Mouse (Mus musculus) intestine, embryonic 15.5 days (tissue): ENCODE results near the gene Edf1. TPM values are rescaled to one million over a fixed set of nuclear protein-coding genes. Genes with fewer than 3 reads are reported as not detected.
A peak's percentile ranks its signal among the peaks of the same experiment; 100 is the strongest.

Source experiments
- ATAC-seq: fragments of 200-750 bp; cut with Nextera tagmentation; 2 replicates; pipeline ENCODE4 v1.8.0; 2017; ENCODE audit warnings: moderate TSS enrichment, moderate library complexity
- H3K27ac ChIP-seq: fragments of 300-500 bp; sonication (generic); 2 replicates; pipeline ENCODE4 v1.5.1; 2015; ENCODE audit warnings: mild to moderate bottlenecking, inconsistent platforms
- H3K27me3 ChIP-seq: fragments of 300-500 bp; sonication (generic); replicated peaks from 2 replicates; pipeline ENCODE4 v1.6.1; 2015; ENCODE audit warnings: inconsistent platforms
- H3K36me3 ChIP-seq: fragments of 300-500 bp; sonication (generic); 2 replicates; pipeline ENCODE4 v1.6.1; 2015; ENCODE audit warnings: inconsistent platforms
- H3K4me1 ChIP-seq: fragments of 300-500 bp; sonication (generic); replicated peaks from 2 replicates; pipeline ENCODE4 v1.6.1; 2015; ENCODE audit warnings: inconsistent platforms
- H3K4me2 ChIP-seq: fragments of 300-500 bp; sonication (generic); replicated peaks from 2 replicates; pipeline ENCODE4 v1.6.1; 2015; ENCODE audit warnings: mild to moderate bottlenecking, inconsistent platforms
- H3K4me3 ChIP-seq: fragments of 300-500 bp; sonication (generic); replicated peaks from 2 replicates; pipeline ENCODE4 v1.5.1; 2015; ENCODE audit warnings: inconsistent platforms
- H3K9ac ChIP-seq: fragments of 300-500 bp; sonication (generic); 2 replicates; pipeline ENCODE4 v1.6.1; 2015; ENCODE audit warnings: inconsistent platforms
- H3K9me3 ChIP-seq: fragments of 300-500 bp; sonication (generic); 2 replicates; pipeline ENCODE4 v1.6.1; 2016; ENCODE audit warnings: inconsistent platforms
- WGBS: fragments of 180-500 bp; shearing (Covaris S2); methylation state at CpG from one replicate; pipeline ENCODE4 v1.1.7; 2015; 5-methylcytosine and 5-hydroxymethylcytosine counted together
- polyA plus RNA-seq: library from polyadenylated mRNA; unstranded; fragments of >200 nt; fragmentation: Nextera tagmentation; extraction: Ambion mirVana; gene quantifications from 2 replicates; pipeline ENCODE4 v1.2.1, GENCODE M21; 2015

Gene Edf1
- polyA plus RNA-seq, 1 experiment from 2014 or later = 367 TPM

DNA sequence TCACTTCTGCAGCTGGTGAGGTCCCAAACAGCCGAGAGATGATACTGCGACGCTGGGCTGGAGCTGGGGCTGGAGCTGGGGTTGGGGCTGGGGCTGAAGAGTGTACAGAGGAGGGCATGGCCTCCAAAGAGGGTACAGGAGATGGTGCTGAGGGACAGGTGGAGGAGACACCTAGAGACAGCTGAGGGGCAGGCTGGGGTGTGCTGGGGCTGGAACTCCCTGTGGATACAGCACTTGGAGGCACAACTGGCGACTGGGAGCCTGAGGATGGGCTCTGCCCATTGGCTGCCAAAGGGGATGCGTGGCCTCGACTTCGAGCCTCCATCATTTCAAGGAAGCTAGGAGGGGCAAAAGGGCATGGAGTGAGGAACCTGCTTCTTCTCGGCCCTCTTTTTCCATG lies 29.6 kb downstream of the Edf1 start:
- Histone ChIP-seq H3K27me3 (no peaks in the 10 kb centered on the region), H3K9ac (no peak overlapping the region), H3K4me3 (no peak overlapping the region), H3K4me1 (peaks cover 11% of the 10 kb centered on the region), H3K4me2 (no peak overlapping the region), H3K36me3 (peaks cover 33% of the 10 kb centered on the region), H3K27ac (no peak overlapping the region), H3K9me3 (no peaks in the 10 kb centered on the region)
- ATAC-seq = no peak
- WGBS = 93% methylated on average over 8 of the region's 8 CpGs

DNA sequence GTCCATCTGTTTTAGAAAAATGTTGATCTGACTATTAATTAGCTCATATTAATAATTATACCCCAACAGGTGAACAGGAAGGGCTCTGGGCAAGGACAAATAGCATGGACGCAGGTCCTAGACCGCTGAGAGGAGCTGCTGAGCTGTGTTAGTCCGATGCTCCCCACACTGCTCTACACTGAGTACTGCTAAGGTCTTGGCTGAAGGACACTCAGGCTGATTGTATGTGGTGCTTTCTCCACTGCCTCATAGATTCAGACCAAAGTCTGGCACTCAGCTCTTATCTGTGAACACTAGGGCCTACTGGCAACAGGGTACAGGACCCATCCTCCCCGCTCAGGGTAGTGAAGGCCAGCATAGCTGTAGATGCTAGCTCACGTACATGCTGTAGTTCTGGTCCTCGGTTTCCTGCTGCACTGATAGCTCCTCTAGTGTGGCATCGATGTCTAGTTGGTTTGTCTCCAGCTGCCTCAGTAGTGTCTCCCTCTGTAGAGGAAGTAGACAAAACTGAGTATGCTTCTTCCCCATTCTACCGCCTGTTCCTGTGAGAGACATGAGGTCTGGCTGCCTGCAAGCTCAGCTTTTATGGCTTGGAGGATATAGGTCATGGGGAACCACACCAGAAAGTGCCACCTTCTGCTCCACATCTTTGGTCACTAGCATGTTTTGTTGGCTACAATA lies 30.7 kb downstream of the Edf1 start:
- Histone ChIP-seq H3K4me3 (no peak overlapping the region), H3K9ac (no peak overlapping the region), H3K27ac (no peak overlapping the region), H3K27me3 (no peaks in the 10 kb centered on the region), H3K9me3 (no peaks in the 10 kb centered on the region), H3K4me2 (no peak overlapping the region), H3K4me1 (0 out of 2 replicates have a peak, but pooled peaks cover 2% of the 10 kb centered on the region), H3K36me3 (peaks cover 40% of the 10 kb centered on the region)
- ATAC-seq = no peak
- WGBS = 93% methylated on average over 8 of the region's 8 CpGs

DNA sequence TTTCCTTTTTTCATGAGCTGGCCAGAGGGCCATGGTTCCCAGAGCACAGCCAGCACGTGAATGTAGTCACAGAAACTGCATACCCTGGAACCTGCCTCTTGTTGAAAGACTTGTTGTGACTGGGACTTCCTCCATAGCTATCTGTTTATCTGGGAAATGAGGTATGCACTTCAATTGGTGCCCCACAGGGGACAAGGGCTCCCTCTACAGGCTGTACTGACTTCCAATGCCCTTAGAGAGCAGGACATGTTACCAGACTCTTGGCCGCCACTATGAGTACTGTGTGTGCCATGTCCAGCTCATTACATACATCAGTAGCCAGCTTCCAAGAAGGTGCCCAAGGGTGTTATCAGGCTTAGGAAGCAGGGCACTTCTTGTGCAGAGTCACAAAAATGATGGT lies 34.2 kb downstream of the Edf1 start:
- no peaks in the 10 kb centered on the region for H3K27me3 ChIP-seq
- no peak overlapping the region for H3K4me3 ChIP-seq
- no peak overlapping the region for H3K4me2 ChIP-seq
- H3K9ac ChIP-seq = no peak overlapping the region
- no peak overlapping the region for H3K27ac ChIP-seq
- ATAC-seq = peak; percentile 43; the same call in 1 of the 2 replicates
- H3K4me1 ChIP-seq = no peaks in the 10 kb centered on the region
- 82% methylated on average over 2 of the region's 2 CpGs for WGBS
- H3K36me3 ChIP-seq = peaks cover 50% of the 10 kb centered on the region
- no peaks in the 10 kb centered on the region for H3K9me3 ChIP-seq

DNA sequence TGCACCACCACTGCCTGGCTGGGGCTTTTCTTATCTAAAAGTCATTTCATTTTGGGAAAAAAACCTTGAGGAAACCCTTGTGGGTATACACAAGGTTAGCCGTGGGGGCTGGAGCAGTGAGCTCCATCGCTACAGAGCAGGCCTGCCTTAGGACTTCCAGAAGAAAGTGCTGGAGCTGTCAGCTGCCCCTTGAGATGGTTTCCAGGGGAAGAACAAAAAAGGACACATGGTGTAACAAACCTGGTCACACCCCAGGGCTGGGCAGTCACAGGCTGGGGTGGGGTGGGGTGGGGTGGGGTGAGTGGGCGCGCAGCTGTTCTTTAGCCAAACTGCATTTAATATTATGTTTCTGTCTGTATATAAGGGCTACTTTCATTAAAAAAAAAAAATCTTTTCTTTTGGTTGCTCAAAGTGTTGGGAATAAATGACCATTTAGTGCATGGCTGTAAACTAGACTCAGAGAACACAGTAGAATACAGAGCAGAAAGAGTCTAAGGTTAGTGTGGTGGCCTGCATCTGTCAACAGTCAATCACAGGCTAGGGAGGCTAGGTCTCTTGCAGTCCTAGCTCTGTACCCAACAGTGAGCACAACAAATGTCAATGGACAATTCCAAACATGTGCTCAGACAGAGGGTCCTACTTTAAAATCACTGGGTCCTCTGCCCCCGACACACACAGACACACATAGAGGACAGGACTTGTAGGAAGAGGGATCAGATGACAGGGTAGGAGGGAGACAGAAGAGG lies 39.3 kb downstream of the Edf1 start:
- 89% methylated on average over 5 of the region's 5 CpGs for WGBS
- no peaks in the 10 kb centered on the region for H3K9me3 ChIP-seq
- no peak overlapping the region for H3K9ac ChIP-seq
- ATAC-seq = no peak
- H3K27ac ChIP-seq = no peak overlapping the region
- no peaks in the 10 kb centered on the region for H3K4me1 ChIP-seq
- peaks cover 67% of the 10 kb centered on the region for H3K36me3 ChIP-seq
- H3K4me2 ChIP-seq = no peak overlapping the region
- H3K4me3 ChIP-seq = no peak overlapping the region
- H3K27me3 ChIP-seq = no peaks in the 10 kb centered on the region

DNA sequence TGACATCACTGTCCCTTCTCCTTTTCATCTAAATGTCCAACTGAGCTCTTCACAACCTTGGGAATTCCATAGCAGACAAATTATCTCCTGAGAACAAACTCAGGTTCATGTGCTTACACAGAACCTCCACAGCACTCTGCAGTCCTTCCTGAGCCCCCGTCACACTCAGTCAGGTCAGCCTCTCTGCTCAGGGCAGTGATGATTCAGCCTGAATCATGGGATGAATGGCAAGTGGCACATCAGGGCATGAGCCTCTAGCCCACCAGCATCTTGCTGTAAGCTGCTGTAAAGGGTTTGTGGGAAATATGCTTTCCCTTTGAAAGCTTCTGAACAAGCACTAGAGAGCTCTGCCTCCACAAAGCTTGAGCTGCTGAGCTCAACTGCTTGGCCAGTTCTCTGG lies 41.1 kb downstream of the Edf1 start:
- H3K9me3 ChIP-seq = no peaks in the 10 kb centered on the region
- no peak for ATAC-seq
- peaks cover 60% of the 10 kb centered on the region for H3K36me3 ChIP-seq
- no peaks in the 10 kb centered on the region for H3K27me3 ChIP-seq
- H3K27ac ChIP-seq = no peak overlapping the region
- H3K4me1 ChIP-seq = no peaks in the 10 kb centered on the region
- 97% methylated on average over 1 of the region's 1 CpGs for WGBS
- no peak overlapping the region for H3K4me2 ChIP-seq
- no peak overlapping the region for H3K9ac ChIP-seq
- no peak overlapping the region for H3K4me3 ChIP-seq

DNA sequence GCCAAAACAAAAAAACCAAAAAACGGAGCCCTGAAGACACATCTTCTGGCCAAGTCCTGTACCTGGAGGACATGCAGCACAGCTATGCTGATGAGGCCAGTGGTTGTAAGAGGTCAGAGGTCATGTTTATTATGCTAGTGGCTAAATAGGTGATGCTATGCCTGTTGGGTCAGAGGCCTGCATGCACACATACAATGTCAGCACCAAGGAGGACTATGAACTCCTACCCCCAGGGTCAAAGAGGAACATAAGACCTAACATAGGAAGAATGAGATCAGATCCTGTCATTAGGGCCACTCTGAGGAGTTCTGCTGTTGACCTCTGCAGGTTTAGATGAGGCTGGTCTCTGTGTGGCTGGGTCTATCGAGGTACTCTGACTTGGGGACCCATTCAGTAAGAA lies 42.4 kb downstream of the Edf1 start:
- no peaks in the 10 kb centered on the region for H3K9me3 ChIP-seq
- ATAC-seq = no peak
- no peaks in the 10 kb centered on the region for H3K27me3 ChIP-seq
- no peak overlapping the region for H3K4me3 ChIP-seq
- H3K9ac ChIP-seq = no peak overlapping the region
- no peaks in the 10 kb centered on the region for H3K4me1 ChIP-seq
- no peak overlapping the region for H3K4me2 ChIP-seq
- no peak overlapping the region for H3K27ac ChIP-seq
- WGBS = 94% methylated on average over 2 of the region's 2 CpGs
- H3K36me3 ChIP-seq = peaks cover 59% of the 10 kb centered on the region

DNA sequence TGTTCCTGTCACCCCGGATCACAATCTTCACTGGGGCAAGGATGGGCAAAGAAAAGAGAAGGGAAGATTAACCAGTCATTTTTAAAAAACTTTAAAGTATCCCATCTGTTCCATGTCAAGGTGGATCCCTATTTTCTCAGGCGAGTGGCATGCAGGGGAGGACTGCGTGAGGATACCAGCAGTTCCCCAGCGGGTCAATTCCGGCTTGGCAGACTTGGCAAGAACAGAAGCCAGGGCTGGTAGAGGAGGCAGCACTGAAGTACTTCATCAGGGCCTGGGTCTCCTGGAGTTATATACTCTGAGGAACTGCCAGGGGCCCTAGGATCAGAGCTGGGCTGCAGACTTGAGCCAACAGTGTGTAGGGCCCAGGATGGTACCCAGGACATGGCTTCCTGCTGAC lies 44.9 kb downstream of the Edf1 start:
- Histone ChIP-seq H3K27me3 (no peaks in the 10 kb centered on the region), H3K4me3 (no peak overlapping the region), H3K9ac (no peak overlapping the region), H3K4me2 (no peak overlapping the region), H3K4me1 (0 out of 2 replicates have a peak, but pooled peaks cover 7% of the 10 kb centered on the region), H3K27ac (no peak overlapping the region), H3K9me3 (no peaks in the 10 kb centered on the region), H3K36me3 (peaks cover 42% of the 10 kb centered on the region)
- no peak for ATAC-seq
- WGBS = 95% methylated on average over 5 of the region's 5 CpGs

DNA sequence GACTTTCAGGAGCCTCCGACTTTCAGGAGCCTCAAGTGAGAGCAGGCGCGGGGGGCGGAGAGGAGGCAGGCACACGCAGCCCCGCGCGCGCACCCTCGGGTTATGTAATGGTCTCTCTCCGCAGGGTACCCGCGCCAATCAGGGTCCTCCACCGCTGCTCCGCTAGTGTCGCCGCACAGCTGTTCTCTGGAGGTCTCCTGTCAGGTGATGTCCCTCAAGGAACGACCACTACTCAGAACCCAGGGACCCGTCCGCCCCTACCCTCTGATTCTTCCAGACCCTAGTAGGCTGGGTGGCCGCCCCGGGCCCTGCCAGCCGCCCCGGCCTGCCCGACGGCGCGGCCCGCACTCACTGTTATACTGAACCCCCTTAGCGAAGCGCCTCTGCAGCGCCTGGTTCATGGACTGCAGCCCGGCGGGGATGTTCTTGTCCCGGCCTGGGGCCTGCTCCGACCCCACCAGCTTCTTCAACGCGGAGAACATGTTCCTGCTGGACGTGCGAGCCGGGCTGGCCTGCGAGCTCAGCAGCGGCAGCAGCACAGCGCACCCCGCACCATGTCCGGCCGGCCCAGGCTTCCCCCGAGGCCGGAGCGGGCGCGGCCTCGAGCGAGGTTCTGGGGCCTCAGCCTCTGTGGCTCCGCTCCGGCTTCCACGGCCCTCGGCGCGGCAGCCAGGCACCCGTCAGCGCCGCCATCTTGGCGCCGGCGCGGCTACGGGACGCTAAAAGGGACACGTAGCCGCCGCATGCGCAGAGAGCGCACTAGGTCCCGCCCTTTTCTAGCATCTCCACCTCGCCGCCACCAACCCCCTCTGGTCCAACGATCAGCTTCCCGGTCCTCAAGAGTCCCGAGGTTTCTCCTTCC lies 50.3 kb downstream of the Edf1 start, which contains the start of gene Rabl6:
Gene Rabl6, minus strand, starts transcription at position 761 of the 862 bp plus-strand sequence.
- no peaks in the 10 kb centered on the region for H3K9me3 ChIP-seq
- peak; percentile 93 for ATAC-seq
- peak within 1 kb of the TSS; percentile 85 for H3K4me3 ChIP-seq
- peaks cover 13% of the 10 kb centered on the region; the same call in 1 of the 2 replicates for H3K4me1 ChIP-seq
- under 1% methylated on average over 80 of the region's 80 CpGs for WGBS
- peak within 1 kb of the TSS; percentile 58 for H3K4me2 ChIP-seq
- H3K9ac ChIP-seq = peak within 1 kb of the TSS; percentile 92
- H3K27me3 ChIP-seq = no peaks in the 10 kb centered on the region; the same call in 1 of the 2 replicates
- peak within 1 kb of the TSS; percentile 95 for H3K27ac ChIP-seq
- H3K36me3 ChIP-seq = peaks cover 4% of the 10 kb centered on the region; the same call in 1 of the 2 replicates

DNA sequence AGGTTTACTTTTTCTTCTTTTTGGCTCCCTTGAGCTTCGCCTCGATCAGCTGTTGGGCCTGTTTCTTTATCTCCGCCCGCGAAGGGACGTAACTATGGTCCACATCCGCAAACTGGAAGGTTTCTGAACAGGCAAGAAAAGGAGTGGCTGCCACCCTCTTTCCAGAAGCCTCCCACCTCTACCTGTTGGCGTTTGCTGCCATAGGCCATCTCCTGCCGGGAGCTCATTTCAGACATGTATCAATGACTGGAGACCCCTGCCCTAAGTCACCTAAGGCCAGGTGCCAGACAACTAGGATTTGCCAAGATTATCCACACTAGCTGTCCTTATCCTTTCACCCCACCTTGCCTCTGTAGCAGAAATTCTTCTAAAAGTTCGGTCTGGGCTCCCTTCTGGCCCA lies 51.0 kb downstream of the Edf1 start:
- WGBS = 60% methylated on average over 10 of the region's 10 CpGs
- peak; percentile 32 for ATAC-seq
- Histone ChIP-seq H3K9ac (0 out of 2 replicates have a peak overlapping the region, but pooled peaks have one; percentile 92), H3K27ac (peak overlapping the region; percentile 95), H3K36me3 (no peaks in the 10 kb centered on the region), H3K27me3 (no peaks in the 10 kb centered on the region; the same call in 1 of the 2 replicates), H3K4me1 (peaks cover 13% of the 10 kb centered on the region; the same call in 1 of the 2 replicates), H3K4me3 (peak overlapping the region; percentile 85), H3K9me3 (no peaks in the 10 kb centered on the region), H3K4me2 (peak overlapping the region; percentile 58)

Other genes with a start within 250 kb of the Edf1 start
- 1.4 TPM in 2 replicates for gene Grin1, start 238.7 kb upstream of the Edf1 start, polyA plus RNA-seq
- 40.2 and 40.8 TPM in 2 replicates for gene Man1b1, start 225.5 kb upstream of the Edf1 start, polyA plus RNA-seq
- 46.0 and 48.6 TPM in 2 replicates for gene Dpp7, start 201.5 kb upstream of the Edf1 start, polyA plus RNA-seq
- gene Uap1l1, start 192.2 kb upstream of the Edf1 start, polyA plus RNA-seq = 105 and 122 TPM in 2 replicates
- gene Sapcd2, start 185.5 kb upstream of the Edf1 start, polyA plus RNA-seq = 46.8 and 48.8 TPM in 2 replicates
- 12.1 and 15.6 TPM in 2 replicates for gene Entpd2, start 162.0 kb upstream of the Edf1 start, polyA plus RNA-seq
- 40.9 and 48.2 TPM in 2 replicates for gene Npdc1, start 158.5 kb upstream of the Edf1 start, polyA plus RNA-seq
- gene Fut7, start 134.6 kb upstream of the Edf1 start, polyA plus RNA-seq = 0.18 TPM in 1 of 2 replicates, not detected in the other
- gene Abca2, start 129.1 kb upstream of the Edf1 start, polyA plus RNA-seq = 2.8 and 3.7 TPM in 2 replicates
- 2.2 and 3.0 TPM in 2 replicates for gene Clic3, start 101.0 kb upstream of the Edf1 start, polyA plus RNA-seq
- 28.0 and 33.2 TPM in 2 replicates for gene Paxx, start 96.8 kb upstream of the Edf1 start, polyA plus RNA-seq
- gene Ptgds, start 87.8 kb upstream of the Edf1 start, polyA plus RNA-seq = 4.6 and 5.8 TPM in 2 replicates
- not detected in 2 replicates for gene Lcn12, start 63.9 kb upstream of the Edf1 start, polyA plus RNA-seq
- gene Fbxw5, start 57.1 kb upstream of the Edf1 start, polyA plus RNA-seq = 57.5 and 65.2 TPM in 2 replicates
- 5.4 and 8.3 TPM in 2 replicates for gene C8g, start 56.1 kb upstream of the Edf1 start, polyA plus RNA-seq
- 26.7 and 32.4 TPM in 2 replicates for gene Traf2, start 10.9 kb upstream of the Edf1 start, polyA plus RNA-seq
- 297 and 389 TPM in 2 replicates for gene Mamdc4, start 17.0 kb downstream of the Edf1 start, polyA plus RNA-seq
- gene Phpt1, start 17.4 kb downstream of the Edf1 start, polyA plus RNA-seq = 163 and 190 TPM in 2 replicates
- gene Ajm1, start 23.9 kb downstream of the Edf1 start, polyA plus RNA-seq = 1.7 and 2.9 TPM in 2 replicates
- gene Rabl6, start 50.7 kb downstream of the Edf1 start, polyA plus RNA-seq = 65.5 and 69.7 TPM in 2 replicates
- gene Ccdc183, start 59.8 kb downstream of the Edf1 start, polyA plus RNA-seq = 0.13 and 0.16 TPM in 2 replicates
- gene Tmem141, start 64.2 kb downstream of the Edf1 start, polyA plus RNA-seq = 22.2 and 23.8 TPM in 2 replicates
- 3.5 and 4.7 TPM in 2 replicates for gene Fcna, start 70.2 kb downstream of the Edf1 start, polyA plus RNA-seq
- gene Lcn8, start 95.3 kb downstream of the Edf1 start, polyA plus RNA-seq = not detected in 2 replicates
- not detected in 2 replicates for gene Lcn5, start 100.1 kb downstream of the Edf1 start, polyA plus RNA-seq
- gene Lcn6, start 118.9 kb downstream of the Edf1 start, polyA plus RNA-seq = not detected in 2 replicates
- not detected in 2 replicates for gene Lcn10, start 124.9 kb downstream of the Edf1 start, polyA plus RNA-seq
- not detected in 2 replicates for gene Obp2a, start 142.2 kb downstream of the Edf1 start, polyA plus RNA-seq
- 87.2 and 98.7 TPM in 2 replicates for gene Bmyc, start 148.9 kb downstream of the Edf1 start, polyA plus RNA-seq
- not detected in 2 replicates for gene Obp2b, start 179.2 kb downstream of the Edf1 start, polyA plus RNA-seq
- gene Lcn3, start 207.7 kb downstream of the Edf1 start, polyA plus RNA-seq = not detected in 2 replicates
- not detected in 2 replicates for gene Lcn11, start 219.2 kb downstream of the Edf1 start, polyA plus RNA-seq
- gene Gm13539, start 224.4 kb downstream of the Edf1 start, polyA plus RNA-seq = not detected in 2 replicates